Mouse (Mus musculus): ENCODE results near the gene Antxr2. TPM values are rescaled to one million over a fixed set of nuclear protein-coding genes. Genes with fewer than 3 reads are reported as not detected.

Gene Antxr2
- total RNA-seq, 2 experiments from 2014 or later, result 4.8 to 7.5 TPM

GRCm38 (mm10) chr5:97847204-97847895, 183.5 kb downstream of the Antxr2 start:
- ATAC-seq (replicated peaks; ENCODE audit: poor library complexity), result no peak

GRCm38 (mm10) chr5:97846503-97846902, 184.3 kb downstream of the Antxr2 start:
- no peak for ATAC-seq (replicated peaks; ENCODE audit: poor library complexity)

GRCm38 (mm10) chr5:97842016-97842415, 188.8 kb downstream of the Antxr2 start:
- peak; percentile 75 for ATAC-seq (replicated peaks; ENCODE audit: poor library complexity)

GRCm38 (mm10) chr5:97839924-97840279, 190.9 kb downstream of the Antxr2 start:
- peak; percentile 60 for ATAC-seq (replicated peaks; ENCODE audit: poor library complexity)

- no peak for ATAC-seq (replicated peaks; ENCODE audit: poor library complexity)
Observed at GRCm38 (mm10) chr5:97839271-97839923, 191.4 kb downstream of the Antxr2 start.

GRCm38 (mm10) chr5:97837333-97837732, 193.5 kb downstream of the Antxr2 start:
- no peak for ATAC-seq (replicated peaks; ENCODE audit: poor library complexity)

GRCm38 (mm10) chr5:97835418-97835817, 195.4 kb downstream of the Antxr2 start:
- ATAC-seq (replicated peaks; ENCODE audit: poor library complexity), result no peak

- peak; percentile 82 for ATAC-seq (replicated peaks; ENCODE audit: poor library complexity)
Observed at GRCm38 (mm10) chr5:97834770-97835169, 196.1 kb downstream of the Antxr2 start.

Other genes starting within 250 kb of the Antxr2 start
- gene Prdm8, start 136.2 kb upstream of the Antxr2 start, total RNA-seq (2015), result not detected in 2 replicates
- gene Prdm8, start 136.2 kb upstream of the Antxr2 start, total RNA-seq (2017), result not detected in 2 replicates
- not detected in 2 replicates for gene Fgf5, start 223.1 kb upstream of the Antxr2 start, total RNA-seq (2015)
- not detected in 2 replicates for gene Fgf5, start 223.1 kb upstream of the Antxr2 start, total RNA-seq (2017)